Mouse (Mus musculus): ENCODE measurements around the gene Gfi1b.

The Gfi1b gene

GRCm38 (mm10) chr2:28622521-28623124, 841 bp upstream of the Gfi1b start:
- DNase-seq (ENCODE audit: low read depth in 1 of 2, low spot score in 2 of 2), result no peak

GRCm38 (mm10) chr2:28621111-28621510, 671 bp downstream of the Gfi1b start:
- no peak for DNase-seq (ENCODE audit: low read depth in 1 of 2, low spot score in 2 of 2)

DNA sequence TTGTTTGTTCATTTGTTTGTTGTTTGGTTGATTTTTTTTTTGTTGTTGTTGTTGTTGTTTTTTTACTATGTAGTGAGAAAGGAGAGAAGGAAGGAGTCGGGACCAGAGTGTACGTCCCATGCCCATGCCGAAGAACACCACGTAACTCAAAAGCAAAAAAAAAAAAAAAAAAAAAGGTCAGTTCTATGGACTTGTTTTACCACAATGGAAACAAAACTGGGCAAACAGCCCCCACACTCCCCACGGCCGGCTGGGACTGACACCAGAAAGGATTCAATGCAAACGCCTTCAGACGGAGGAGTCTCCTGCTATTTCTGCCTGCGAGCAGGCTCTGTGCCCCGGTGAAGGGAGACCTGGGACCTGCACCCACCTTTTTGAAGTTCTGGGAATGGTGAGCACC, 1.3 kb downstream of the Gfi1b start:
- no peak for DNase-seq (ENCODE audit: low read depth in 1 of 2, low spot score in 2 of 2)

GRCm38 (mm10) chr2:28619369-28619768, 2.4 kb downstream of the Gfi1b start:
- DNase-seq (ENCODE audit: low read depth in 1 of 2, low spot score in 2 of 2), result no peak

GRCm38 (mm10) chr2:28618777-28619336, 2.9 kb downstream of the Gfi1b start:
- DNase-seq (ENCODE audit: low read depth in 1 of 2, low spot score in 2 of 2), result peak in 1 of 2 experiments; percentile 25

GRCm38 (mm10) chr2:28617498-28618486, 4.0 kb downstream of the Gfi1b start:
- no peak for DNase-seq (ENCODE audit: low read depth in 1 of 2, low spot score in 2 of 2)

GRCm38 (mm10) chr2:28616874-28617273, 4.9 kb downstream of the Gfi1b start:
- DNase-seq (ENCODE audit: low read depth in 1 of 2, low spot score in 2 of 2), result no peak

- no peak for DNase-seq (ENCODE audit: low read depth in 1 of 2, low spot score in 2 of 2)
Measured at GRCm38 (mm10) chr2:28616358-28616757, 5.4 kb downstream of the Gfi1b start.

GRCm38 (mm10) chr2:28613599-28613998, 8.2 kb downstream of the Gfi1b start:
- no peak for DNase-seq (ENCODE audit: low read depth in 1 of 2, low spot score in 2 of 2)

GRCm38 (mm10) chr2:28612436-28613063, 9.2 kb downstream of the Gfi1b start:
- DNase-seq (ENCODE audit: low read depth in 1 of 2, low spot score in 2 of 2), result no peak

DNA sequence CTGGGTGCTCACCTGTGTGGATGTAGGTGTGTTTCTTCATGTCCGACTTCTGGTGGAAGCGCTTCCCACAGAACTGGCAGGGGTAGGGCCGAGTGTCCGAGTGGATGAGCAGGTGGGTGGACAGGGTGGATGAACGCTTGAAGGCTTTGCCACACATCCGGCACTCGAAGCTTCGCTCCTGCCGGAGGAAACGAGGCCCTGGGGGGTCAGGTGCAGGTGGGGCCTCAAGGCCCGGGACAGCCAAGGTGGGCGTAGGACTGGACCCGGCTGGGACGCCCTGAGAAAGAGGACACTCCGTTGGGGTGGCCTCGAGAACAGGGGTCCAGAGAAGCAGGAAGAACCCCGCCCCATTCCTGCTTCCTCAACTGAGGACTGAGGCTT, 10.4 kb downstream of the Gfi1b start:
- no peak for DNase-seq (ENCODE audit: low read depth in 1 of 2, low spot score in 2 of 2)

- no peak for DNase-seq (ENCODE audit: low read depth in 1 of 2, low spot score in 2 of 2)
Measured at GRCm38 (mm10) chr2:28610716-28611406, 10.9 kb downstream of the Gfi1b start.

GRCm38 (mm10) chr2:28609851-28610250, 11.9 kb downstream of the Gfi1b start:
- no peak for DNase-seq (ENCODE audit: low read depth in 1 of 2, low spot score in 2 of 2)

- no peak for DNase-seq (ENCODE audit: low read depth in 1 of 2, low spot score in 2 of 2)
Measured at GRCm38 (mm10) chr2:28607341-28608165, 14.2 kb downstream of the Gfi1b start.

DNA sequence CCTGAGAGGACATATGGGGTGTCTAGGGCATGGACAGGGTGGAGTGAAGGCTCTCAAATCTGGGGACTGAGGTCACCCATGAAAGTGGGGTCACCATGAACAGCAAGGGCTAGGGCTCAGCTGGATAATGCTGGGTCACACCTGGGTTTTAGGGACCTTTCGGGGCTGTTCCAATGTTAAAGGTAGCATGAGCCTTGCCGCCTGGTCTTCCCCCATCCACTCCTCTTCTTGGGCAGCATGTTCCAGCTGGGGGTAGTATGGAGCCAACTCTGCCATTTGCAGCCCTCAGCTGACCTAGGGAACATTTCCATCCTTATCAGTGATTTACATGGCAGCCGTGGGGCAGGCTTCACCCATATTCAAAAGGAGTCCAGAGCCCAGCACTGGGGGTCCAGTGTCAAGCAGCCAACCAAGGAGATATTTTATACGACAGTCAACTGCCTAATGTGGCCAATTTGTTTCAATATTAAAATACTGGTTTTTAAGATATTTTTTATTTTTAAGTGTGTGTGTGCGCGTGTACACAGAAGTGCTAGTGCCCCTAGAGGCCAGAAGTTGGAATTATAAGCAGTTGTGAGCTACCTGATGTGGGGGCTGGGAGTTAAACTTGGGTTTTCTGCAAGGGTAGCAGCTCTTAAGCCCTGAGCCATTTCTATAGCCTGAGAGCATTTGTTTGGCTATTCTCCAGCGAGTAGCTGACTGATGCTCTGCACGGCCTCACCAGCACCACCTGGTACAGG, 15.0 kb downstream of the Gfi1b start:
- DNase-seq (ENCODE audit: low read depth in 1 of 2, low spot score in 2 of 2), result no peak

GRCm38 (mm10) chr2:28605789-28606541, 15.8 kb downstream of the Gfi1b start:
- DNase-seq (ENCODE audit: low read depth in 1 of 2, low spot score in 2 of 2), result no peak

GRCm38 (mm10) chr2:28603542-28603941, 18.2 kb downstream of the Gfi1b start:
- DNase-seq (ENCODE audit: low read depth in 1 of 2, low spot score in 2 of 2), result no peak

DNA sequence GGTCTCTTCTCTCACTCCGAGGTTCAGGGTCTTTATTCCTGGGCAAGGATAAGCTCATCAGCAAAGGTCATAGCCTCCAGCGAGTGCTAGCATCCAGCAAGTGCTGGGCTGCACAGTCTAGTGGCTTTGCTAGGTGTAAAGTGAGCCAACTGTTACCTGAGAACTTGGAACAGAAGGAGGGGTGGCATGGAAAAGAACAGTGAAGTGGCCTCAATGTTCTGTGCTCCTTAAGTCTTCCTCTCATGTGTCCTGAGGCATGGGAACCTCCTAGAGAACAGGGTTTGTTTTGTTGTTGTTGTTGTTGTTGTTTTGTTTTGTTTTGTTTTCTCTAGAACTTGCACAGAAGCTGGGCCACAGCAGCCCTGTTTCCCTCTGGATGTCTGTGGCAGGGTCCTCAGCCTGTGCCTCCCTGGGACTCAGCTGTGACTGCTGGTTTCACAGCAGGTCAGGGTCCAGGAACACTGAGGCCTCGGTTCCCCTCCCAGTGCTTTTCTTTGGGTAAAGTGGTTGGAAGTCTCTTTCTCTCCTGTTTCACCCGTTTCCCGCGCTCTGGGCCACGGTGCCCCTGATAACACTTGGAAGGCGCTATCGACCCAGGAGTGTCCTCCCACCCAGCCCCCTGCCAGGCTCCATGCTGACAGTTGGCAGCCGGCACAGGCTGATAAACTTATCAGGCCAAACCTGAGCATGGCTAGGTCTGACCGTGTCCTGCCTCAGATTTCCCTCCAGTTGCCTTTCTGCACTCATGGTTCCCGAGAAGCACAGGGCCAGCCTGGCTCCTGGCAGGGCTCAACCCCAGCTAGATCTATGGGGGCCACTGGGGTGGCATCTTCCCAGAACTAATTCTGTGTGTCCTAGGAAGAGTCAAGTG, 19.8 kb downstream of the Gfi1b start:
- no peak for DNase-seq (ENCODE audit: low read depth in 1 of 2, low spot score in 2 of 2)
